Mouse (Mus musculus): ENCODE results near the gene Ruvbl2.

Gene Ruvbl2

GRCm38 (mm10) chr7:45461326-45461725 is 23.4 kb upstream of the Ruvbl2 start:
- DNase-seq (ENCODE audit: low spot score in 2 of 2): no peak

- peak in 1 of 2 experiments; percentile 54 for DNase-seq (ENCODE audit: low spot score in 2 of 2)
These were observed 23.0 kb upstream of the Ruvbl2 start for GRCm38 (mm10) chr7:45460860-45461314.

GRCm38 (mm10) chr7:45460377-45460776 is 22.5 kb upstream of the Ruvbl2 start:
- DNase-seq (ENCODE audit: low spot score in 2 of 2): no peak

GRCm38 (mm10) chr7:45459564-45460140 is 21.8 kb upstream of the Ruvbl2 start, which contains the start of gene Ftl1:
Gene Ftl1, minus strand, starts transcription at chr7:45459884.
- DNase-seq (ENCODE audit: low spot score in 2 of 2): peak; percentile 85 to 94

- DNase-seq (ENCODE audit: low spot score in 2 of 2): peak; percentile 77 to 82
These were observed 21.1 kb upstream of the Ruvbl2 start for GRCm38 (mm10) chr7:45458748-45459563.

- DNase-seq (ENCODE audit: low spot score in 2 of 2): no peak
These were observed 19.5 kb upstream of the Ruvbl2 start for GRCm38 (mm10) chr7:45457204-45458060.

GRCm38 (mm10) chr7:45456721-45457203 is 18.9 kb upstream of the Ruvbl2 start:
- DNase-seq (ENCODE audit: low spot score in 2 of 2): no peak

GRCm38 (mm10) chr7:45455932-45456696 is 18.2 kb upstream of the Ruvbl2 start:
- no peak for DNase-seq (ENCODE audit: low spot score in 2 of 2)

GRCm38 (mm10) chr7:45454971-45455370 is 17.1 kb upstream of the Ruvbl2 start:
- no peak for DNase-seq (ENCODE audit: low spot score in 2 of 2)

GRCm38 (mm10) chr7:45451344-45451982 is 13.6 kb upstream of the Ruvbl2 start:
- DNase-seq (ENCODE audit: low spot score in 2 of 2): peak; percentile 80 to 85

- no peak for DNase-seq (ENCODE audit: low spot score in 2 of 2)
These were observed 12.1 kb upstream of the Ruvbl2 start for GRCm38 (mm10) chr7:45449974-45450373.

GRCm38 (mm10) chr7:45447325-45447990 is 9.6 kb upstream of the Ruvbl2 start:
- no peak for DNase-seq (ENCODE audit: low spot score in 2 of 2)

GRCm38 (mm10) chr7:45446589-45446988 is 8.7 kb upstream of the Ruvbl2 start:
- no peak for DNase-seq (ENCODE audit: low spot score in 2 of 2)

- DNase-seq (ENCODE audit: low spot score in 2 of 2): peak in 1 of 2 experiments; percentile 13
These were observed 5.9 kb upstream of the Ruvbl2 start for GRCm38 (mm10) chr7:45443526-45444420.

- no peak for DNase-seq (ENCODE audit: low spot score in 2 of 2)
These were observed 850 bp downstream of the Ruvbl2 start for GRCm38 (mm10) chr7:45437046-45437445.

GRCm38 (mm10) chr7:45436444-45436843 is 1.5 kb downstream of the Ruvbl2 start:
- no peak for DNase-seq (ENCODE audit: low spot score in 2 of 2)

- no peak for DNase-seq (ENCODE audit: low spot score in 2 of 2)
These were observed 2.9 kb downstream of the Ruvbl2 start for GRCm38 (mm10) chr7:45435038-45435437.

GRCm38 (mm10) chr7:45434203-45435015 is 3.5 kb downstream of the Ruvbl2 start, which contains the start of gene Gys1:
Gene Gys1, plus strand, starts transcription at chr7:45434844.
- peak; percentile 100 for DNase-seq (ENCODE audit: low spot score in 2 of 2)
